Mouse (Mus musculus) bone marrow macrophage, adult 2 months (primary cell): ENCODE results near the gene Zfp568.

Experiments used
- CTCF ChIP-seq: IDR thresholded peaks from 2 replicates; pipeline ENCODE4 v1.5.1; 2012; ENCODE audit warnings: low read depth, mild to moderate bottlenecking, low read length, moderate library complexity
- POLR2A ChIP-seq: IDR thresholded peaks from 2 replicates; pipeline ENCODE4 v1.6.1; 2012; ENCODE audit warnings: mild to moderate bottlenecking, low read depth, low read length, borderline replicate concordance

- TF ChIP-seq POLR2A, result no peak
- no peak for TF ChIP-seq CTCF
Observed at GRCm38 (mm10) chr7:29981860-29982259, 1.9 kb upstream of the Zfp568 start.
